Mouse (Mus musculus): ENCODE measurements at regions not wholly inside any gene's neighbourhood (a gene's known extent, or its start where the extent isn't known, plus 50 kb on each side); places are given as distances from the start of the nearest gene placed in this dataset.
"Not testable (repeated sequence)": the region's sequence is repeated elsewhere in the genome, so short reads cannot be mapped to it uniquely, and the experiment has no call there.

GRCm38 (mm10) chr17:17293932-17294534 lies 80.1 kb upstream of the Riok2 start:
- CTCF ChIA-PET, result not testable (repeated sequence)
- POLR2A ChIA-PET, result interaction anchor here in 1 of 4 experiments (1.1 kb wide), 1 partner anchor 79 kb away, joined by 3 read pairs; no protein-coding TSS in a partner anchor

DNA sequence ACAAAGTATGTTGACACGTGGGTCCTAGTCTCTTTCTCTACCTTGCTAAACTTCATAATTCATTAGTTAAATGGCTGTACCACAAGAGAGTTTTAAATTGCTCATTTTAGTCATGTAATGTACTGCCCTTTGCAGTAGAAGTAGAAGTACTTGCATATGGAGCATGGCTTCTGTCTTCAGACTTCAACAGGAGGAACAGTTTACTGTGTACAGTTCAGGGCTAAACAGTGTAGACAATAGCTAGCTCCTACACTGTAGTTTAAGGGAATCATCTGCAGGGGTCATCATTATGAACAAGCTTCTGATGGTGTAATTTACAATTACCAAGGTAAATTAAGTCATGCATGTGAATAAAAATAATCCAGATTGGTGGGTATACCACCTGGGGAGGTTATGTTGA lies 79.1 kb upstream of the Riok2 start:
- CTCF ChIA-PET, result not testable (repeated sequence)
- POLR2A ChIA-PET, result interaction anchor here in 1 of 4 experiments (1.1 kb wide), 1 partner anchor 153 kb away, joined by 3 read pairs; no protein-coding TSS in a partner anchor

GRCm38 (mm10) chr17:17303496-17303895 lies 70.6 kb upstream of the Riok2 start:
- CTCF ChIA-PET, result interaction anchor here in 2 of 4 experiments (0.5 to 0.7 kb wide), 3 partner anchors 20 to 535 kb away, joined by 3 read pairs; no protein-coding TSS in a partner anchor
- POLR2A ChIA-PET, result interaction anchor here in 3 of 4 experiments (0.6 to 1.7 kb wide), 4 partner anchors 9 to 1479 kb away, joined by 3 to 6 read pairs (median 4); no protein-coding TSS in a partner anchor

Data from embryonic stem cell, embryonic (primary cell).